Mouse (Mus musculus): ENCODE results near the gene Gna13. TPM values are rescaled to one million over a fixed set of nuclear protein-coding genes. Genes with fewer than 3 reads are reported as not detected.

The Gna13 gene
- polyA plus RNA-seq, 1 experiment from 2014 or later, result 38.0 TPM

DNA sequence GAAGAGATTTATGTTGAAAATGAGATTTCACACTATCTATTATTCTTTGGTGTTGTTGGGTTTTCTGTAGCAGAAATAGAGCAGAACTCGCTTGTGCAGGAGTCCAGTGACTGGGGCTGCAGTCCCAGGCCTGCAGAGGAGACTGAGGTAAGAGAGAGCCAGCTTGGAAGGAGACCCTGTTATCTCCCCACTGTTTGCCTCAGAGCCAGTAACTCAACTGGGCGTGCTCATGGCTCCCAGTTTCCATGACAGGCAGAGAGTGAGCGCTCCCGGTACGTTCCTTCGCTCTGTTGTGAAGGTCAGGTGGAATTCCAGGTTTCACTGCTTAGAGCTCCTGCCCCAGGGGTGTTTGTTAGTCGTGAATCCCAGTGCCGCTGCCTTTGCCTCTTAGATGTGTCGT lies 30.0 kb downstream of the Gna13 start:
- Histone ChIP-seq H3K9ac (ENCODE audit: low read length) (no peak overlapping the region), H3K9me3 (ENCODE audit: control insufficient read depth, low read length) (no peaks in the 10 kb centered on the region), H3K27me3 (replicated peaks; ENCODE audit: control insufficient read depth, insufficient read depth, low read length) (no peaks in the 10 kb centered on the region), H3K36me3 (ENCODE audit: control insufficient read depth, insufficient read depth, low read length) (peaks cover 40% of the 10 kb centered on the region), H3K27ac (ENCODE audit: low read depth) (no peak overlapping the region), H3K4me1 (replicated peaks; ENCODE audit: control insufficient read depth, insufficient read depth, low read length) (no peaks in the 10 kb centered on the region), H3K4me3 (ENCODE audit: low read depth, low read length) (no peak overlapping the region), H3K4me2 (ENCODE audit: low read length) (no peak overlapping the region)
- WGBS, result 80% methylated on average over 9 of the region's 9 CpGs
- no peak for DNase-seq (ENCODE audit: low spot score)
- no peak for ATAC-seq (replicated peaks; ENCODE audit: low FRiP score, low TSS enrichment, low read depth)

DNA sequence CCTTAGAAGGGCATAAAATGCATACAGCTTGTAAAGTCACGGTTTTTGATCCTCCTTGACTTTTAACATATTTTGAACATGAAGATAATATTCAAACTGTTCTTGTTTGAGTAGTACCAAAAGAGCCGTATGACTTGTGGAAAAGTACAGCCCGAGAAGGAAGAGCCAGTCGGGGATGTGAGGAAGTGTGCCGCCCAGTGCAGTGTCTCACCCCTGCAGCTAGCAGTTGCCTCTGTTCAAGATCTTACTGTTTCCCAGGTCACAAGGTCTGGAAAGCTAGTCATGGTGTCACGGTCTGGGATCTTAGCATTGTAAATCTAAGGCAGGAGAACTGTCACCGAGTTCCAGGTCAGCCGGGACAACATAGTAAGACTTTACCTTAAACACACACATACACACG lies 32.1 kb downstream of the Gna13 start:
- no peak overlapping the region for H3K9ac ChIP-seq (ENCODE audit: low read length)
- no peak for DNase-seq (ENCODE audit: low spot score)
- H3K4me1 ChIP-seq (replicated peaks; ENCODE audit: control insufficient read depth, insufficient read depth, low read length), result no peaks in the 10 kb centered on the region
- no peak overlapping the region for H3K4me2 ChIP-seq (ENCODE audit: low read length)
- H3K27me3 ChIP-seq (replicated peaks; ENCODE audit: control insufficient read depth, insufficient read depth, low read length), result no peaks in the 10 kb centered on the region
- no peak overlapping the region for H3K4me3 ChIP-seq (ENCODE audit: low read depth, low read length)
- H3K9me3 ChIP-seq (ENCODE audit: control insufficient read depth, low read length), result no peaks in the 10 kb centered on the region
- H3K27ac ChIP-seq (ENCODE audit: low read depth), result no peak overlapping the region
- ATAC-seq (replicated peaks; ENCODE audit: low FRiP score, low TSS enrichment, low read depth), result no peak
- peaks cover 58% of the 10 kb centered on the region for H3K36me3 ChIP-seq (ENCODE audit: control insufficient read depth, insufficient read depth, low read length)
- 83% methylated on average over 9 of the region's 9 CpGs for WGBS

DNA sequence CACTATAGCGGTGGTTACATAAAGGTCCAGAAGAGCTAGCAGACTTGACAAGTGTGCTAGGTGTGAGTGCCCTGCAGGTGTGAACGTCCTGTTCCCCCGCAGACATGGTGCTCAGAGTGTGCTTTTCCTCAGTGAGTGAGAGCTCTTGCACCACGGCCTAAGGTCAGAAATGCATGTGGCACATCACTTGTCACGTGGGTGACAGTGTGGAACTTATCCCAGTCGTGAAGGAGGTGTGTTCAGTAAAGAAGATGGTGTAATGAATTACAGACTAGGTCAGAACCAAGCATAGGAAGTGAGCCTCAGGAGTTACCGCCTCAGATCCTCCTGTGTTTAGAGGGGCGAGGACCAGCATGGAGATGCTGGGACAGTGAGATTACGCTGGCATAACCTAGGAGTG lies 32.7 kb downstream of the Gna13 start:
- H3K36me3 ChIP-seq (ENCODE audit: control insufficient read depth, insufficient read depth, low read length), result peaks cover 63% of the 10 kb centered on the region
- H3K27me3 ChIP-seq (replicated peaks; ENCODE audit: control insufficient read depth, insufficient read depth, low read length), result no peaks in the 10 kb centered on the region
- no peak overlapping the region for H3K9ac ChIP-seq (ENCODE audit: low read length)
- H3K4me3 ChIP-seq (ENCODE audit: low read depth, low read length), result no peak overlapping the region
- H3K4me2 ChIP-seq (ENCODE audit: low read length), result no peak overlapping the region
- no peak overlapping the region for H3K27ac ChIP-seq (ENCODE audit: low read depth)
- DNase-seq (ENCODE audit: low spot score), result no peak
- H3K9me3 ChIP-seq (ENCODE audit: control insufficient read depth, low read length), result no peaks in the 10 kb centered on the region
- no peaks in the 10 kb centered on the region for H3K4me1 ChIP-seq (replicated peaks; ENCODE audit: control insufficient read depth, insufficient read depth, low read length)
- 91% methylated on average over 9 of the region's 9 CpGs for WGBS
- ATAC-seq (replicated peaks; ENCODE audit: low FRiP score, low TSS enrichment, low read depth), result no peak

DNA sequence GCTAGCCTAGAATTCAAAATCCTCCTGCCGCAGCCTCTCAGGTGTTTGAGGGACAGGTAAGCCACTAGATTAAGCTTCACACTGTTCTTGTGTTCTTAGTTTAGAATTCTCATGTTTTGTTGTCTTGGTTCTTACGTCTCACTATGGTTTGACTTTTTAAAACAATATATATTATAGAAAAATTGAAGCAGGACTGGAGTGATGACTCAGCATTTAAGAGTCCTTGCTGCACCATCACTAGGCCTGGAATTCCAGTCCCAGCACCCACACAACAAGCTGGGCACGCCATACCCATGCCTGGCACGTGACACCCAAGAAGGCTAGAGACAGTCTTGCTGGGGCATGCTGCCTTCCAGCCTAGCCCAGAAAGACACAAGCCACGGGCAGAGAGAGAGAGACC lies 43.8 kb downstream of the Gna13 start:
- ATAC-seq (replicated peaks; ENCODE audit: low FRiP score, low TSS enrichment, low read depth) (no peak), DNase-seq (ENCODE audit: low spot score) (no peak)
- Histone ChIP-seq H3K27me3 (replicated peaks; ENCODE audit: control insufficient read depth, insufficient read depth, low read length) (no peaks in the 10 kb centered on the region), H3K27ac (ENCODE audit: low read depth) (no peak overlapping the region), H3K9me3 (ENCODE audit: control insufficient read depth, low read length) (no peaks in the 10 kb centered on the region), H3K4me3 (ENCODE audit: low read depth, low read length) (no peak overlapping the region), H3K4me1 (replicated peaks; ENCODE audit: control insufficient read depth, insufficient read depth, low read length) (no peaks in the 10 kb centered on the region), H3K9ac (ENCODE audit: low read length) (no peak overlapping the region), H3K4me2 (ENCODE audit: low read length) (no peak overlapping the region), H3K36me3 (ENCODE audit: control insufficient read depth, insufficient read depth, low read length) (no peaks in the 10 kb centered on the region)
- 83% methylated on average over 5 of the region's 5 CpGs for WGBS

DNA sequence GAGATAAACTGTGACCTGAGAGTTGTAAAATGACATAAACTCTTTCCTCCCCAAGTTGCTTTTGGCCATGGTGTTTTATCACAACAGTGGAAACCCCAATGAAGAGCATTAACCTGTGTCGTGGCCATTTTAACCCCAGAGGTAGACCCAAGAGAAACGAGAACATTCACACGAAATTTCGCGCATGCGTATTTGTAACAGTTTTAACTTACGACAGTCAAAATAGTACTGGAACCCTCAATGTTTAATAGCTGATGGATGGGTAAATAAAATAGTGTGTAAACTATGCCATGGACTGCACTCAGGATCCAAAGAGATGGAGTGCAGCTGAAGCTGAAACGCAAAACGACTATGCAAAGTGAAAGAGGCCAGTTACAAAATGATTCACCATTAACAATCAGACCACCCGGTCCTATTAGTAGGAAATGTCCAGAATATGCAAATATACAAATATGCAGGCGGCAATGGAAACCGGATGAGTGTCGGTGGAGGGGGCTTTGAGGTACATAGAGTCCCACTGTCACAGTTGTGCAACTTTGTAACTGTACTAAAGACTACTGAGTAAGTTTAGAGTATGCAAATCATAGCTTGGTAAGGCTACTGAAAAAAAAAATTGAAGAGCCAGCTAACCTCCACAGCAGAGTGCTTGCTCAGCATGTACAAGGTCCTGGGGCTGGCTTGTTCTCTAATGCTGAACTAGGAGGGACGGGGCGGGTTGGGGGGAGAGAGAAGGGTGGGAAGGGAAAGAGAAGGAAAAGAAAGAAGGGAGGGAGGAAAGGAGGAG lies 47.8 kb downstream of the Gna13 start:
- Histone ChIP-seq H3K4me2 (ENCODE audit: low read length) (no peak overlapping the region), H3K4me1 (replicated peaks; ENCODE audit: control insufficient read depth, insufficient read depth, low read length) (no peaks in the 10 kb centered on the region), H3K27me3 (replicated peaks; ENCODE audit: control insufficient read depth, insufficient read depth, low read length) (no peaks in the 10 kb centered on the region), H3K27ac (ENCODE audit: low read depth) (no peak overlapping the region), H3K36me3 (ENCODE audit: control insufficient read depth, insufficient read depth, low read length) (no peaks in the 10 kb centered on the region), H3K9me3 (ENCODE audit: control insufficient read depth, low read length) (0 out of 2 replicates have a peak, but pooled peaks cover 3% of the 10 kb centered on the region), H3K4me3 (ENCODE audit: low read depth, low read length) (no peak overlapping the region), H3K9ac (ENCODE audit: low read length) (no peak overlapping the region)
- no peak for ATAC-seq (replicated peaks; ENCODE audit: low FRiP score, low TSS enrichment, low read depth)
- 86% methylated on average over 15 of the region's 15 CpGs for WGBS
- DNase-seq (ENCODE audit: low spot score), result no peak

DNA sequence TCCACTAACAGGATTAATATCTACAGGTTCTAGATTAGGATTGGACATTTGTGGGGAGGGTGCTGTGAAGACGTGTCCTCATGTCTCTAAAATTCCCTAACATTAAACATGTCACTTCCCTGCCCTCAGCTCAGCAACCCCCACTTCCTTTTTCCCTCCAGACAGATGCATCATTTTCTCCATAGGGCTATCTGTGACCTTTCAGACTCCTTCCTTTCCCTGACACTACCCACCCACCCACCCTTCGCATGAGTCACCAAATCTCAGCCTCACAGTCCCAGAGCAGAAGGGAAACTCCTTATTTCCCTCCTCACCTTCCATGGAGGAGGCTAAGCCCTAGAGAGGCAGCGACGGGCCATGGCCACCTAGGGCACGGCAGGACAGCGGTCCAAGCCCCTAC lies 51.0 kb downstream of the Gna13 start, which contains the start of gene 9930022D16Rik:
Gene 9930022D16Rik, plus strand, starts transcription at position 301 of the 400 bp plus-strand sequence.
- Histone ChIP-seq H3K9ac (ENCODE audit: low read length) (no peak within 1 kb of the TSS), H3K4me2 (ENCODE audit: low read length) (no peak within 1 kb of the TSS), H3K36me3 (ENCODE audit: control insufficient read depth, insufficient read depth, low read length) (no peaks in the 10 kb centered on the region), H3K9me3 (ENCODE audit: control insufficient read depth, low read length) (0 out of 2 replicates have a peak, but pooled peaks cover 3% of the 10 kb centered on the region), H3K27me3 (replicated peaks; ENCODE audit: control insufficient read depth, insufficient read depth, low read length) (no peaks in the 10 kb centered on the region), H3K4me3 (ENCODE audit: low read depth, low read length) (no peak within 1 kb of the TSS), H3K4me1 (replicated peaks; ENCODE audit: control insufficient read depth, insufficient read depth, low read length) (no peaks in the 10 kb centered on the region), H3K27ac (ENCODE audit: low read depth) (no peak within 1 kb of the TSS)
- ATAC-seq (replicated peaks; ENCODE audit: low FRiP score, low TSS enrichment, low read depth) (no peak), DNase-seq (ENCODE audit: low spot score) (no peak)
- WGBS, result 75% methylated on average over 6 of the region's 6 CpGs

DNA sequence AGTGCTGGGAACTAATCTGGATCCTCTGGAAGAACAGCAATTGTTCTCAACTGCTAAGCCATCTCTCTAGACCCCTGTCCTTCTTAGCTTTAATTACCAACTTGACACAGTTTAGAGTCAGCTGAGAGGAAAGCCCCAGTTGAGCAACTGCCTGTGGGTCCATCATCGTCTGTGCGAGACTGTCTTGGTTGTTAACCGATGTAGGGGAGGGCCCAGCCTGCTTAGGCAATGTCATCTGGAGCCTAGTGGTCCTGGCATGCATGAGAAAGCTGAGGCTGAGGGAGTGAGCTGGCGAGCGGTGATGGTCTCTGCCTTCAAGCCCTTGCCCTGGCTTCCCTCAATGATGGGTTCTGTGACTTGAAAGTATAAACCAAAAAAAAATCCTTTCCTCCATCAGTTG lies 52.2 kb downstream of the Gna13 start:
- Histone ChIP-seq H3K4me2 (ENCODE audit: low read length) (no peak overlapping the region), H3K9ac (ENCODE audit: low read length) (no peak overlapping the region), H3K27me3 (replicated peaks; ENCODE audit: control insufficient read depth, insufficient read depth, low read length) (no peaks in the 10 kb centered on the region), H3K27ac (ENCODE audit: low read depth) (no peak overlapping the region), H3K9me3 (ENCODE audit: control insufficient read depth, low read length) (0 out of 2 replicates have a peak, but pooled peaks cover 3% of the 10 kb centered on the region), H3K4me1 (replicated peaks; ENCODE audit: control insufficient read depth, insufficient read depth, low read length) (no peaks in the 10 kb centered on the region), H3K36me3 (ENCODE audit: control insufficient read depth, insufficient read depth, low read length) (no peaks in the 10 kb centered on the region), H3K4me3 (ENCODE audit: low read depth, low read length) (no peak overlapping the region)
- ATAC-seq (replicated peaks; ENCODE audit: low FRiP score, low TSS enrichment, low read depth), result no peak
- 80% methylated on average over 5 of the region's 5 CpGs for WGBS
- no peak for DNase-seq (ENCODE audit: low spot score)

DNA sequence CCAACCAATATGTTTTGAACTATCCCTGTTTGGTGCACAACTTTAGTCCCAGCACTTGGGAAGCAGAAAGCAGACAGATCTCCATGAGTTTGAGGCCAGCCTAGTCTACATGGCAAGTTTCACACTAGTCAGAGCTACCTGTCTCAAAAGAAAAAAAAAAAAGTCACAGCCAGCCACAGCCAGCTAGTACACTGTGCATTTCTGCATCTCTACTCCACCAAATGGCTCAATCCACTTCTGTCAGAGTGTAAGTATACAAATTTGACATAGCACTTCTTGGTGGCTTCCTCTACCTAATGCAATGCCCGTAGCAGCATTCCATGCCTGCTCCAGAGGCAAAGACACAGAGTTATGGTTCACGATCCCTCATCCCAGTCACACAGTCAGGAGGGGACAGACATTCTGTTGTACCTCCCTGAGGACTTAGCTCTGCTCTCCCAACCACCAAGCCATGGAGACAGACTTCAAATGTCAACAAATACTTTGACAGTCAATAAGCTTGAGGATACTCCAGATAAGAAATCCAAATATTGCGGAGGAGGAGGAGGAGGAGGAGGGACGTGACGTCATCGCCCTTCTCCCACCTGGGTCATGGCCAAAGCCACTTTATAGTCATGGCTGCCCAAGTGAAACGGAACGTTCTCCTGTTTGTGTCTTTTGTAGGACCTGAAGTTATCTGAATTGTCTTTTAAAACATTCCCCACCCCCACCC lies 54.2 kb downstream of the Gna13 start:
- WGBS, result 63% methylated on average over 8 of the region's 8 CpGs

More for the DNA sequence above, 54.2 kb downstream of the Gna13 start:
- Histone ChIP-seq H3K4me2 (ENCODE audit: low read length) (no peak overlapping the region), H3K4me1 (replicated peaks; ENCODE audit: control insufficient read depth, insufficient read depth, low read length) (no peaks in the 10 kb centered on the region), H3K9me3 (ENCODE audit: control insufficient read depth, low read length) (0 out of 2 replicates have a peak, but pooled peaks cover under 1% of the 10 kb centered on the region), H3K4me3 (ENCODE audit: low read depth, low read length) (no peak overlapping the region), H3K27ac (ENCODE audit: low read depth) (no peak overlapping the region), H3K9ac (ENCODE audit: low read length) (no peak overlapping the region), H3K27me3 (replicated peaks; ENCODE audit: control insufficient read depth, insufficient read depth, low read length) (no peaks in the 10 kb centered on the region), H3K36me3 (ENCODE audit: control insufficient read depth, insufficient read depth, low read length) (no peaks in the 10 kb centered on the region)
- DNase-seq (ENCODE audit: low spot score), result no peak
- no peak for ATAC-seq (replicated peaks; ENCODE audit: low FRiP score, low TSS enrichment, low read depth)

Measured in intestine, embryonic 14.5 days (tissue).